Mouse (Mus musculus): ENCODE results near the gene Zfp280c. TPM values are rescaled to one million over a fixed set of nuclear protein-coding genes. Genes with fewer than 3 reads are reported as not detected.

Gene Zfp280c
- polyA plus RNA-seq, 1 experiment from 2014 or later = 13.9 TPM

DNA sequence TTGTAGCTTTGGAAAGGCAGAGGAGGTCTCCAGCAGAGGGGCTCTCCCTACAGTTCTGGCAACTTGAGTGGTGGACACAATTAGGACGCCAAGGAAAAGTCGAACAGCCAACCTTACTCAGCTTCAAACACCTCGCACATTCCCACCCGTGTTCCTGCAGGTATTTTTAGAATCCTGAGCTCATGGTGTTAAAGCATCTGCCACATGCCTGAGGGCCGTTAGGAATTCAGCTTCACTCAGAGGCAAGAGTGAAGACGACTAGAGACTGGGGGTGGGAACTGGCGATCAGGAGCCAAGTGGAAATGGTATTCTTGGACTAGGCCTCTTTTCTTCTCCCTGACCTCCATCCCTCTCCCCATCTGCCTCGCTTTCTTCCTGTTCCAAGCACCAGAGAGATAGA is 68.4 kb downstream of the Zfp280c start:
- no peaks in the 10 kb centered on the region; the same call in 1 of the 2 replicates for H3K36me3 ChIP-seq
- 64% methylated on average over 8 of the region's 8 CpGs for WGBS
- H3K9ac ChIP-seq (replicated peaks) = no peak overlapping the region
- no peak overlapping the region for H3K4me3 ChIP-seq
- H3K27me3 ChIP-seq = no peaks in the 10 kb centered on the region
- no peak for ATAC-seq (replicated peaks)
- H3K4me1 ChIP-seq = peaks cover 21% of the 10 kb centered on the region
- no peak overlapping the region for H3K4me2 ChIP-seq (replicated peaks)
- H3K9me3 ChIP-seq = no peaks in the 10 kb centered on the region
- H3K27ac ChIP-seq (replicated peaks) = no peak overlapping the region

DNA sequence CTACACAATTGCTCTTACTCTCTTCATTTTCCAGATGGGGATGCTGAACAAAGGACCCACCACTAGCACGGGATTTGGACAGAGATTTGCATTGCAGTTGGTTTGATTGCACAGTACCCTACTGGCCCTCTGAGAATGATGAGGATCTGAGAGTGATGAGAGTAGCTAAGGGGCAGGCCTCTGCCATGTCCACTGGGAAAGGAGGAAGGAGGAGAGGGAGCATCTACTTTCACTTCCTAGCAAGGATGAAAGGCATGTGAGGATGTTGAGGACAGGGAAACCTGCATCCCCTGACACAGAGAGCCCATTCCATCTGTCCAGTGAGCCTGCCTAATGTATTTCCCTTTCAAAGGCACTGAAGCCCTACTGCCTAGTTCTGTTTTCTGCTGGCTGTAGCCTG is 69.0 kb downstream of the Zfp280c start:
- WGBS = 79% methylated on average over 1 of the region's 1 CpGs
- no peak overlapping the region for H3K4me2 ChIP-seq (replicated peaks)

DNA sequence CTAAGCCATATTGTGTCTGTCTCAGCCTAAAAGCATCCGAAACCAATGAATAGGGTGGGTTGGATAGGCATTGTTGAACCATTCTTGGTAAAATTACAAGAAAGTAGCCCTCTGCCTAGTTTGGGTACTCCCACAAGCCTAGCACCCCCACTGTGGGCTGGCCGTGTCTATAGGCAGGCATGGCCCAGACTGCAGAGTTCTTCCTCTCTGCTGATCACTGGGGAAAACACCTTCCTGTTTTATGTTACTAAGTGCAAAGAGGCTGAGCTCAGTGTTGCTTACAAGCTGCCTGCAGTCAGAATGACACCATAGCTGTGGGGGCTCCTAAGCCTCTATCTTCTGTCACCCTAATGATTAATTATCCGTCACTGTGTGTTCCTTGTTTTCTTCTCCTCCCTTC is 70.8 kb downstream of the Zfp280c start:
- Histone ChIP-seq H3K36me3 (no peaks in the 10 kb centered on the region), H3K4me2 (replicated peaks) (peak overlapping the region; percentile 8; the same call in 1 of the 2 replicates), H3K27ac (replicated peaks) (no peak overlapping the region), H3K27me3 (no peaks in the 10 kb centered on the region), H3K4me3 (0 out of 2 replicates have a peak overlapping the region, but pooled peaks have one; percentile 13), H3K9ac (replicated peaks) (no peak overlapping the region), H3K9me3 (no peaks in the 10 kb centered on the region), H3K4me1 (peaks cover 21% of the 10 kb centered on the region)
- WGBS = 61% methylated on average over 3 of the region's 3 CpGs
- no peak for ATAC-seq (replicated peaks)

More for the DNA sequence above, 69.0 kb downstream of the Zfp280c start:
- H3K9ac ChIP-seq (replicated peaks) = no peak overlapping the region
- H3K4me1 ChIP-seq = peaks cover 21% of the 10 kb centered on the region
- H3K4me3 ChIP-seq = no peak overlapping the region
- H3K36me3 ChIP-seq = no peaks in the 10 kb centered on the region; the same call in 1 of the 2 replicates
- no peaks in the 10 kb centered on the region for H3K27me3 ChIP-seq
- H3K9me3 ChIP-seq = no peaks in the 10 kb centered on the region
- ATAC-seq (replicated peaks) = no peak
- H3K27ac ChIP-seq (replicated peaks) = no peak overlapping the region

- H3K4me3 ChIP-seq = peak overlapping the region; percentile 58
- no peak overlapping the region for H3K9ac ChIP-seq (replicated peaks)
- H3K9me3 ChIP-seq = no peaks in the 10 kb centered on the region
- peak overlapping the region; percentile 74 for H3K4me2 ChIP-seq (replicated peaks)
- no peaks in the 10 kb centered on the region for H3K36me3 ChIP-seq
- H3K27ac ChIP-seq (replicated peaks) = no peak overlapping the region
- ATAC-seq (replicated peaks) = no peak
- H3K27me3 ChIP-seq = no peaks in the 10 kb centered on the region
- peaks cover 21% of the 10 kb centered on the region for H3K4me1 ChIP-seq
- 83% methylated on average over 3 of the region's 3 CpGs for WGBS
Observed at GRCm38 (mm10) chrX:48521651-48522050, 72.7 kb downstream of the Zfp280c start.

DNA sequence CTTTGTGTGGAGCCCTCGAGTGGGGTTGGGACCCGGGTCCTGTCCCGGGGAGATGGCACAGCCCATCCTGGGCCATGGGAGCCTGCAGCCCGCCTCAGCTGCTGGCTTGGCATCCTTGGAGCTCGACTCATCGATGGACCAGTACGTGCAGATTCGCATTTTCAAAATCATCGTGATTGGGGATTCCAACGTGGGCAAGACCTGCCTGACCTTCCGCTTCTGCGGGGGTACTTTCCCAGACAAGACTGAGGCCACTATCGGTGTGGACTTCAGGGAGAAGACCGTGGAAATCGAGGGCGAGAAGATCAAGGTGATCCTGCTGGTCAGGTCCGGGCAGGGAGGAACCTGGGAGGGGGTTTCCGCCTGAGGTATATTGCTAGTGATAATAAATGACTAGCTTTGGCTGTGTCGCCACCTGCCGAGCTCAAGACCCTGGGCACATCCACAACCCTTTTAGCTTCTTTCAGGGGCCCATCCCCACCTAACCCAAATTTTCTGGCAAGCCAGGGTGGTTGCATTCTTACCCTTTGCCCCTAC is 74.7 kb downstream of the Zfp280c start:
- H3K4me1 ChIP-seq = peaks cover 21% of the 10 kb centered on the region
- no peaks in the 10 kb centered on the region for H3K9me3 ChIP-seq
- 27% methylated on average over 20 of the region's 20 CpGs for WGBS
- H3K27ac ChIP-seq (replicated peaks) = peak overlapping the region; percentile 97
- H3K4me3 ChIP-seq = peak overlapping the region; percentile 58
- no peaks in the 10 kb centered on the region for H3K27me3 ChIP-seq
- peak overlapping the region; percentile 72 for H3K9ac ChIP-seq (replicated peaks)
- no peaks in the 10 kb centered on the region for H3K36me3 ChIP-seq
- H3K4me2 ChIP-seq (replicated peaks) = peak overlapping the region; percentile 74
- ATAC-seq (replicated peaks) = peak; percentile 49; the same call in 1 of the 2 replicates

- Histone ChIP-seq H3K4me3 (peak within 1 kb of the TSS; percentile 58), H3K4me2 (replicated peaks) (peak within 1 kb of the TSS; percentile 74), H3K36me3 (no peaks in the 10 kb centered on the region), H3K27me3 (no peaks in the 10 kb centered on the region), H3K9me3 (no peaks in the 10 kb centered on the region), H3K4me1 (peaks cover 25% of the 10 kb centered on the region), H3K9ac (replicated peaks) (peak within 1 kb of the TSS; percentile 72), H3K27ac (replicated peaks) (peak within 1 kb of the TSS; percentile 97)
- peak; percentile 73 for ATAC-seq (replicated peaks)
- WGBS = 28% methylated on average over 33 of the region's 33 CpGs
Observed at GRCm38 (mm10) chrX:48518808-48519548, 75.3 kb downstream of the Zfp280c start, which contains the start of gene Rab33a. Rab33a (plus strand) TSS chrX:48519285.

DNA sequence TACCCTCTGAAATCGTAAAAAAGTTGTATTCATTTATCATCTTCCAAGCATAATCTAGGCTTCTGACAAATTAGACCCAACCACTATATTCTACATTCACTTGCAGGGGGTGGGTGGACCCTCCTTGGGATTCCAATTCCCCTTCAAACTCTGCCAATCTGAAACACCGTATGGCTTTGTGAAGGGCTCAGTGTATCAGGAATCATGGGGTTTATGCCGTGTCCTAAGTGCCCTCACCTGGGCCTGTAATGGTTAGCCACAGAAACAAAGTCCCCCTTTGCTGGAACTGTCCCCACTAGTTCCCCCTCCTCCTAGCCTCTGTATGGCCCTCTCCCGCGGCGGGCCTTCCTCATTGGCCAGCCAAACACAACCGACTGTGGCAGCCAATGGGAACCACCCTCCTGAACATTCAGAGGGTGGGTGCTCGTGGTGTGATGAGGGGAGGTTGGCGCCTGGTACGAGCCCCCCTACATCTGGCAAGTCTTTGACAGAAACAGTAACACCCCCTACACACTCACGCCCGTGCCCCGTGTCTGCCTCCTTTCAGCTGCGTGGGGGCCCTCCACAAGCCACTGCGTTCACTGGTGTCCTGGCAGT is 76.0 kb downstream of the Zfp280c start:
- H3K9me3 ChIP-seq = no peaks in the 10 kb centered on the region
- no peaks in the 10 kb centered on the region for H3K27me3 ChIP-seq
- H3K27ac ChIP-seq (replicated peaks) = peak overlapping the region; percentile 97
- ATAC-seq (replicated peaks) = peak; percentile 96
- H3K4me3 ChIP-seq = peak overlapping the region; percentile 58
- H3K4me1 ChIP-seq = peaks cover 23% of the 10 kb centered on the region
- H3K4me2 ChIP-seq (replicated peaks) = peak overlapping the region; percentile 74
- no peaks in the 10 kb centered on the region for H3K36me3 ChIP-seq
- 45% methylated on average over 15 of the region's 15 CpGs for WGBS
- H3K9ac ChIP-seq (replicated peaks) = peak overlapping the region; percentile 72

- no peaks in the 10 kb centered on the region for H3K9me3 ChIP-seq
- peak overlapping the region; percentile 54 for H3K4me2 ChIP-seq (replicated peaks)
- peak overlapping the region; percentile 62 for H3K4me3 ChIP-seq
- WGBS = 30% methylated on average over 13 of the region's 13 CpGs
- no peaks in the 10 kb centered on the region for H3K36me3 ChIP-seq
- H3K9ac ChIP-seq (replicated peaks) = peak overlapping the region; percentile 28; the same call in 1 of the 2 replicates
- H3K4me1 ChIP-seq = peaks cover 13% of the 10 kb centered on the region
- H3K27me3 ChIP-seq = no peaks in the 10 kb centered on the region
- no peak for ATAC-seq (replicated peaks)
- H3K27ac ChIP-seq (replicated peaks) = no peak overlapping the region
Observed at GRCm38 (mm10) chrX:48513824-48514223, 80.5 kb downstream of the Zfp280c start.

DNA sequence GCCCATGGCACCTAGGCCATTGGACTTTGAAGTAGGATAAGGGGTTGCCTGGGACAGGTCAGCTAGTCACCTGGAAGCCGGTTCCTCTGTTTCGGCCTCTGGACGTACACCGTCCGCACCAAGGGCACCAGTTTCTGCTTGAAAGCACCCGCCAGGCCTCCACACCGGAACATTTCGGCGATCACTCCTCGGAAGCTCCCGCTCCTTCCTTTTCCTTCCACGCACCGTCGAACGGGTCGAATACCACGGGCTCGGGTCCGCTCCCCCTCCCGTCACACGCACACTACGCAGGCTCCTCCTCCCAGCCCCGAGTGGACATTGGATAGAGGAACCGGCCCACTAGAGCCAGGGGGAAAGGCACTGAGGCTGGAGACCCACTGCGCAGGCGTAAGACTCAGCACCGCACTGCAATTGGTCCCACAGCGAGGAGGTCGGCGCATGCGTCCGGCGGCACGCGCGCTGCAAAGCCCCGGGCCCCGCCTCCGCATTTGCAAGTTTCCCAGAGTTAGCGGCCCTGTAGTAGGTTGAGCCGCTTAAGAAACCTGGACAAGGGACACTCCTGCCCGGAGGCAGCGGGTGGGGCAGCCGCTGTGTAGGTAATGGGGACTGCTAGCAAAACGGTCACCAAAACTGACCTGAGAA is 81.0 kb downstream of the Zfp280c start, which contains the start of gene Aifm1:
Aifm1 (minus strand) TSS at position 398 of the 642 bp plus-strand sequence.
- Histone ChIP-seq H3K4me1 (peaks cover 13% of the 10 kb centered on the region), H3K4me3 (peak within 1 kb of the TSS; percentile 62), H3K36me3 (no peaks in the 10 kb centered on the region), H3K27me3 (no peaks in the 10 kb centered on the region), H3K27ac (replicated peaks) (no peak within 1 kb of the TSS), H3K9me3 (no peaks in the 10 kb centered on the region), H3K9ac (replicated peaks) (peak within 1 kb of the TSS; percentile 64), H3K4me2 (replicated peaks) (peak within 1 kb of the TSS; percentile 54)
- 24% methylated on average over 45 of the region's 45 CpGs for WGBS
- ATAC-seq (replicated peaks) = peak; percentile 95

DNA sequence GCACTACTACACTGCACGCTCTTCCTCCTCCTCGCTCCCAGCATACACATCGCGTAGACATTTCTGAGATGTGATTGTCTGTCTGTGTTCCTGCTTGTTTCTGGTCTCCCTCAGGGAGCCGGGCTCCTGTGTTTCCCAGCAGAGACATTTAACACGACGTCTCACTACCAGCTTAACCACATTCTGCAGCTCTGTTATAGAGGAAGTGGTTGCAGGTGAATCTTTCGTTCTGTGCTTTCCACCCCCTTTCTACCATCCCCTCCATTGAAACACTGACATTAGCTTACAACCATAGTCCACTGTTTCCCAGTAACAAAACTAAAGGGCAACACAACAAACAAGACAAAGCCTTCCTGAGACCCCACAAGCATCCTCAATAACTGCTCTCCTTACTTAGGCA is 100.5 kb downstream of the Zfp280c start:
- H3K4me1 ChIP-seq = no peaks in the 10 kb centered on the region
- no peak for ATAC-seq (replicated peaks)

More for the DNA sequence above, 100.5 kb downstream of the Zfp280c start:
- Histone ChIP-seq H3K9ac (replicated peaks) (no peak overlapping the region), H3K27me3 (no peaks in the 10 kb centered on the region), H3K27ac (replicated peaks) (no peak overlapping the region), H3K36me3 (peaks cover 14% of the 10 kb centered on the region), H3K4me3 (no peak overlapping the region), H3K4me2 (replicated peaks) (no peak overlapping the region), H3K9me3 (no peaks in the 10 kb centered on the region)
- 95% methylated on average over 8 of the region's 8 CpGs for WGBS

Measured in forebrain, embryonic 15.5 days (tissue).